Mouse (Mus musculus): ENCODE measurements around the gene Tom1l2. TPM values are rescaled to one million over a fixed set of nuclear protein-coding genes. Genes with fewer than 3 reads are reported as not detected.

Tom1l2 gene
- polyA plus RNA-seq, 1 experiment from 2014 or later = 23.0 TPM

DNA sequence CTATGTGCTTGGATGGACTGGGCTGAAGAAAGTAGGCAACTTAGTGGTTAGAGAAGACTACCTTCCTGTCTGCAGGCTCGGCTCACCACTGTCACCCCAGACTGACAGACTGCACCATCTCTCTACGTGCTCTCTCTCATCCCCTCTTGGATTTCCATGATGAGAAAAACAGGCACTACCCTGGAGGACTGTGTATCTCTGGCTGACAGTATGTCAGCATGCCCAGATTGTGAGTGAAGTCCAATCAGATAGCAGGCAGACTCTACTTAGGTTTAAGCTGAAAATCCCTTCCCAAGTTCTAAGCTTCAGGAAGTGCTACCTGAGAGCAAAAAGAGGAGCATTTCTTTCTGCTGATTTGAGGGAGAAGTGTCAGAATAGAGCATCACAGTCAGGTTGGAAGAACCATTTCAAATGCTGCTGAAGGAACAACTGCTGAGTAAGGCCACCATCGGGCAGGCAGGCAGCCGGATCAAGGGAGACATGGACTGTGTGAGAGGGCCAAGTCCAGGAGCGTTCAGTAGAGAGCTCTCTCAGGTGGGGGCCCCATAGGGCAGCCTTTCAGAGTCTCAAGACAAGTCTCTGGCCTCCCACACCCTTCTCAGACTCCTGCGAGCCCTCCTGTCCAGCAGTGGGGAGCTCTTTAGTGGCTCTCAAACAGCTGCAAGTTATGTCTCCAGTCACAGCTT lies 76.2 kb downstream of the Tom1l2 start:
- Histone ChIP-seq H3K27ac (ENCODE audit: low read depth, low read length) (0 out of 2 replicates have a peak overlapping the region, but pooled peaks have one; percentile 3), H3K9me3 (replicated peaks; ENCODE audit: control insufficient read depth, low read length) (no peaks in the 10 kb centered on the region), H3K4me3 (ENCODE audit: low read depth, low read length) (no peak overlapping the region), H3K4me2 (ENCODE audit: low read length) (no peak overlapping the region), H3K36me3 (ENCODE audit: control insufficient read depth, insufficient read depth, low read length) (peaks cover 6% of the 10 kb centered on the region; the same call in 1 of the 2 replicates), H3K27me3 (replicated peaks; ENCODE audit: control insufficient read depth, insufficient read depth, low read length) (no peaks in the 10 kb centered on the region), H3K9ac (ENCODE audit: low read length) (no peak overlapping the region), H3K4me1 (ENCODE audit: control insufficient read depth, insufficient read depth, low read length) (0 out of 2 replicates have a peak, but pooled peaks cover 3% of the 10 kb centered on the region)
- ATAC-seq (no peak), DNase-seq (ENCODE audit: low spot score) (no peak)
- WGBS = 83% methylated on average over 6 of the region's 6 CpGs

DNA sequence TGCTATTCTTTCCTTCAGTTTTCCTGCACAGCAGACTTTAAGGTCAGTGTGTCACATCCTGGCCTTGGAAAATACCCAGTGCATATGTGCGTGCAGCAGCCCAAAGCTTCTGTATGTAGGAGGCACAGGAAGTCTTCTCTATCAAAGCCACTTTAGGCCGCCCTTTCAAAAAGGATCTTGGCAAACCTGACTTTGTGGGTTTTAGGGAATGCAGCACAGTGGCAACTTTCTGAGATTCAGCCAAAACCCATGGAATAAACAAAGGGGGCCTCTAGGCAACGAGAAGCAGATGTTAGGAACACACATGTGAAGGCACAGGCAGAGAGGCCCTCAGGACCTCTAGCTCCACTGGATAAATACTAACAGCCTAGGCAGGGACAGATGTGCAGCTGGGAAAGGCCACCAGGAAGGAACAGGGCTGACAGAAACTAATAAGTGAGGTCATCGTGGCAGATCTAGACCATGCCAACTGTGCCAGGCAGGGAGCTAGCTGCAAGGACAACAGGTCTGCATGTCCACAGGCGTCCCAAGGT lies 79.4 kb downstream of the Tom1l2 start:
- Histone ChIP-seq H3K4me3 (ENCODE audit: low read depth, low read length) (no peak overlapping the region), H3K9me3 (replicated peaks; ENCODE audit: control insufficient read depth, low read length) (no peaks in the 10 kb centered on the region), H3K27ac (ENCODE audit: low read depth, low read length) (no peak overlapping the region), H3K36me3 (ENCODE audit: control insufficient read depth, insufficient read depth, low read length) (peaks cover 8% of the 10 kb centered on the region; the same call in 1 of the 2 replicates), H3K9ac (ENCODE audit: low read length) (no peak overlapping the region), H3K4me2 (ENCODE audit: low read length) (no peak overlapping the region), H3K4me1 (ENCODE audit: control insufficient read depth, insufficient read depth, low read length) (no peaks in the 10 kb centered on the region), H3K27me3 (replicated peaks; ENCODE audit: control insufficient read depth, insufficient read depth, low read length) (no peaks in the 10 kb centered on the region)
- DNase-seq (ENCODE audit: low spot score) = no peak
- 75% methylated on average over 5 of the region's 5 CpGs for WGBS
- no peak for ATAC-seq

GRCm38 (mm10) chr11:60268563-60268962 lies 84.1 kb downstream of the Tom1l2 start:
- WGBS = 65% methylated on average over 3 of the region's 3 CpGs
- Histone ChIP-seq H3K9ac (ENCODE audit: low read length) (no peak overlapping the region), H3K4me3 (ENCODE audit: low read depth, low read length) (no peak overlapping the region), H3K9me3 (replicated peaks; ENCODE audit: control insufficient read depth, low read length) (no peaks in the 10 kb centered on the region), H3K36me3 (ENCODE audit: control insufficient read depth, insufficient read depth, low read length) (0 out of 2 replicates have a peak, but pooled peaks cover 3% of the 10 kb centered on the region), H3K4me1 (ENCODE audit: control insufficient read depth, insufficient read depth, low read length) (peaks cover 5% of the 10 kb centered on the region; the same call in 1 of the 2 replicates), H3K27me3 (replicated peaks; ENCODE audit: control insufficient read depth, insufficient read depth, low read length) (no peaks in the 10 kb centered on the region), H3K4me2 (ENCODE audit: low read length) (no peak overlapping the region), H3K27ac (ENCODE audit: low read depth, low read length) (no peak overlapping the region)
- ATAC-seq = no peak
- DNase-seq (ENCODE audit: low spot score) = no peak

DNA sequence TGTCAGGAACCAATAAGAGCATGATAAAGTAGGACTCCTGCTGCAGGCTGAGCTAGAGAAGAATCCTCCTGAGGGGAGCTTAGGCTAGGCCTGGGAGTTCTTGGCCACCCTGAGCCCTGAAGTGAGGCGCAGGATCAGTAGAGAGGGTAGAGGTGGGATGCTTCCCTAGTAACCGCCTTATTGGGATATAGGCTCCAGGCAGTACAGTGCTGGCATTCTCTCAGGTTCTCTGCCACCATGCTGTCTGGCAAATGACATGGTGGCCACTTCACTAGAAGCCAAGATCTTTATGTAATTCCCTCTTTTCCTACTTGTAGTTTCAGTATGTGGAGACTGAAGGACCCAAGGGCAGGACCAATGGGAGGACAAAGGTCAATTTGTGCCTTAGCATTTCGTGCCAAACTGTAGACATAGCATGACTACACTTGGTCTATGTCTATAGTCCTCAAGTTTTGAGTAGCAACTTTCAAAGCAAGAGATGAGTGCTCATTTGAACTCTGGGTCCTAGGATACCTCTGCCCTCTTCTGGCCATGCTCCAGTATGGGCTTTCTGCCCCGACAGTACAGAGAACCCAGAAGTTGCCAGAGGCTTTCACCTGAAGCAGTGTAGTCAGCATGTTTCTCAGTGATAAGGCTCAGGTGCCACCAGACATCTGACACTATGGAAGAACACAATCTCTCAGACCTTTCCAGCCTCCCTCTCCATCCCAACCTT lies 87.3 kb downstream of the Tom1l2 start:
- 83% methylated on average over 4 of the region's 4 CpGs for WGBS
- no peak overlapping the region for H3K4me3 ChIP-seq (ENCODE audit: low read depth, low read length)
- DNase-seq (ENCODE audit: low spot score) (no peak), ATAC-seq (no peak)
- H3K4me1 ChIP-seq (ENCODE audit: control insufficient read depth, insufficient read depth, low read length) = peaks cover 10% of the 10 kb centered on the region; the same call in 1 of the 2 replicates
- H3K36me3 ChIP-seq (ENCODE audit: control insufficient read depth, insufficient read depth, low read length) = no peaks in the 10 kb centered on the region
- H3K4me2 ChIP-seq (ENCODE audit: low read length) = no peak overlapping the region
- H3K9ac ChIP-seq (ENCODE audit: low read length) = no peak overlapping the region
- H3K27ac ChIP-seq (ENCODE audit: low read depth, low read length) = no peak overlapping the region
- no peaks in the 10 kb centered on the region for H3K9me3 ChIP-seq (replicated peaks; ENCODE audit: control insufficient read depth, low read length)
- no peaks in the 10 kb centered on the region for H3K27me3 ChIP-seq (replicated peaks; ENCODE audit: control insufficient read depth, insufficient read depth, low read length)

DNA sequence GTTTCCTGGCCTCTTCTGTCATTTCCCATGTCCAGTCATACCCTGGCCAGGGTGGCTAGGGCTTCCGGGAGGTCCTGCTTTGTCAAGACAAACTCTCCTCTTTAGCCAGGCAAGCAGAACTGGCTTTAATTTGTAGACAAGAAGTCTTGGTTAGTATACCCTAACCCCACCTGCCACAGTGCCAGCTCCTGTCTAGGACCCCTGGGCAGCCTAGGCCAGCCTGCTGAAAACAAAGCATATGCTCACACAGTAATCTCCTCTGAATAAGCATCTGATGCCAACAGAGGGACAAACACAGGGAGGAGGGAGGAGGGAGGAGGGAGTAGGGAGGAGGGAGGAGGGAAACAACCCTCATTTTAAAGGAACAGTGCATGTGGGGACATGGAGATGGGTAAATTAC lies 88.1 kb downstream of the Tom1l2 start:
- Histone ChIP-seq H3K4me1 (ENCODE audit: control insufficient read depth, insufficient read depth, low read length) (peaks cover 10% of the 10 kb centered on the region; the same call in 1 of the 2 replicates), H3K9ac (ENCODE audit: low read length) (no peak overlapping the region), H3K27me3 (replicated peaks; ENCODE audit: control insufficient read depth, insufficient read depth, low read length) (no peaks in the 10 kb centered on the region), H3K9me3 (replicated peaks; ENCODE audit: control insufficient read depth, low read length) (no peaks in the 10 kb centered on the region), H3K27ac (ENCODE audit: low read depth, low read length) (no peak overlapping the region), H3K4me3 (ENCODE audit: low read depth, low read length) (no peak overlapping the region), H3K36me3 (ENCODE audit: control insufficient read depth, insufficient read depth, low read length) (0 out of 2 replicates have a peak, but pooled peaks cover 1% of the 10 kb centered on the region), H3K4me2 (ENCODE audit: low read length) (no peak overlapping the region)
- DNase-seq (ENCODE audit: low spot score) = peak; percentile 61
- 56% methylated on average over 1 of the region's 1 CpGs for WGBS
- ATAC-seq = peak; percentile 73

DNA sequence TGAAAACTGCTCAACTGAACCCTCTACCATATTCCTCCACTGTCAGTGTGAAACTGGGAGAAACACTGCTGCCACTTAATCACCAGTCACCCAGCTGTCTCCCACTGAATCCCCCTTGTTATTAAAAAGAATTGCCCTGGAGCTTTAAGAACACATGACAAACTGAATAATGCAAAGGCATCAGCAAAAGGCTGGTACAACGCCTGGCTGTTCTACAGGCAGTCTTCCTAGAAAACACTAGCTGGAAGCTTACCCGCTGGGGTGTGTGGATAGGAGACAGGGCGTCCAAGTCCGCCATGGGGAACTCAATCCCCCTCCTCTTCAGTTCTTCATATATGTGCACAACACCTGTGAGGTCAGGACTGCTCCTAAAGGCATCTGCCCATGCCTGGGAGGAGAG lies 90.3 kb downstream of the Tom1l2 start:
- ATAC-seq (no peak), DNase-seq (ENCODE audit: low spot score) (peak; percentile 19)
- no peaks in the 10 kb centered on the region for H3K9me3 ChIP-seq (replicated peaks; ENCODE audit: control insufficient read depth, low read length)
- H3K27ac ChIP-seq (ENCODE audit: low read depth, low read length) = no peak overlapping the region; the same call in 1 of the 2 replicates
- peaks cover 10% of the 10 kb centered on the region; the same call in 1 of the 2 replicates for H3K4me1 ChIP-seq (ENCODE audit: control insufficient read depth, insufficient read depth, low read length)
- 71% methylated on average over 4 of the region's 4 CpGs for WGBS
- H3K36me3 ChIP-seq (ENCODE audit: control insufficient read depth, insufficient read depth, low read length) = peaks cover 10% of the 10 kb centered on the region; the same call in 1 of the 2 replicates
- no peaks in the 10 kb centered on the region for H3K27me3 ChIP-seq (replicated peaks; ENCODE audit: control insufficient read depth, insufficient read depth, low read length)
- no peak overlapping the region for H3K4me3 ChIP-seq (ENCODE audit: low read depth, low read length)
- H3K9ac ChIP-seq (ENCODE audit: low read length) = no peak overlapping the region
- no peak overlapping the region for H3K4me2 ChIP-seq (ENCODE audit: low read length)

DNA sequence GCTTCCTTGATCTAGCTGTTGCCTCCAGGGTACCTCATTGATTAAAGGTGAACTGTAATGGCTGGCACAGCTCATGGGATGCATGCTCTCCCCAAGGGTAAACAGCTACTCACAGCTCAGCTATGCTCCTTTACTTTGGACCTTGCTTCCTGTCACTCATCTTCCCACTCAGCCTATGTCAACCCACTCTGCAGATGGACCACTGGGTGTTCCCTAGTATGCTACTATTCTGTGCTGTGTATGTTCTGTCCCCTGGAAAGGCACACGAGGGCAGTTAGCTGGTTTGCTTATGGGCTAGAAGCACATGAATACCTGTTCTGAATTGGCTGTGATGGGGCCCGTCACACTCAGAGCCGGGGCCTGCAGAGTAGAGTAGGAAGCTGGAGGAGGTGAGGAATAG lies 92.0 kb downstream of the Tom1l2 start:
- H3K9me3 ChIP-seq (replicated peaks; ENCODE audit: control insufficient read depth, low read length) = no peaks in the 10 kb centered on the region
- no peak for DNase-seq (ENCODE audit: low spot score)
- H3K36me3 ChIP-seq (ENCODE audit: control insufficient read depth, insufficient read depth, low read length) = peaks cover 10% of the 10 kb centered on the region; the same call in 1 of the 2 replicates
- no peak for ATAC-seq
- H3K4me3 ChIP-seq (ENCODE audit: low read depth, low read length) = no peak overlapping the region
- no peaks in the 10 kb centered on the region for H3K27me3 ChIP-seq (replicated peaks; ENCODE audit: control insufficient read depth, insufficient read depth, low read length)
- H3K9ac ChIP-seq (ENCODE audit: low read length) = no peak overlapping the region
- 93% methylated on average over 3 of the region's 3 CpGs for WGBS
- no peak overlapping the region for H3K27ac ChIP-seq (ENCODE audit: low read depth, low read length)
- peaks cover 21% of the 10 kb centered on the region; the same call in 1 of the 2 replicates for H3K4me1 ChIP-seq (ENCODE audit: control insufficient read depth, insufficient read depth, low read length)
- H3K4me2 ChIP-seq (ENCODE audit: low read length) = no peak overlapping the region

DNA sequence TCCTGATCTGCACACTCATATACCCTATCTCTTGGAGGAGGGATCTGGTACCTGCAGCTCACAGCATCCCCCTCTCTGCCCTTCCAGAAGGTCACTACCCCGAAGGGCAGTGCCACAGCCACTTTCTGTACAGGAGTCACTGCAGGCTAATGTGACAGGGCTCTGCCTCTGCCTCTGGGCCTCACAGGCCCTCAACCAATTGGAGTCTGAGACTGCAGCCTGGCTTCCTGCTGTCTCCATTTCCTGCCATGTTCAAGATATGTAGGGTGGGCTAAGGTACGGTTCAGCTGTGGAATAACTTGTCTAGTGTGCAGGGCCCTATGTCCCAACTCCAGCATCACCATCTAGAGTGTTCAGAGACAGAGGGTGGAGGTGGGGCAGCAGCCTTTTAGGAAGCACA lies 95.0 kb downstream of the Tom1l2 start:
- H3K27me3 ChIP-seq (replicated peaks; ENCODE audit: control insufficient read depth, insufficient read depth, low read length) = no peaks in the 10 kb centered on the region
- no peak for DNase-seq (ENCODE audit: low spot score)
- peaks cover 23% of the 10 kb centered on the region; the same call in 1 of the 2 replicates for H3K4me1 ChIP-seq (ENCODE audit: control insufficient read depth, insufficient read depth, low read length)
- no peak overlapping the region for H3K4me3 ChIP-seq (ENCODE audit: low read depth, low read length)
- H3K9ac ChIP-seq (ENCODE audit: low read length) = no peak overlapping the region
- no peak overlapping the region for H3K27ac ChIP-seq (ENCODE audit: low read depth, low read length)
- no peak for ATAC-seq
- WGBS = 92% methylated on average over 2 of the region's 2 CpGs
- H3K9me3 ChIP-seq (replicated peaks; ENCODE audit: control insufficient read depth, low read length) = no peaks in the 10 kb centered on the region
- H3K4me2 ChIP-seq (ENCODE audit: low read length) = no peak overlapping the region
- H3K36me3 ChIP-seq (ENCODE audit: control insufficient read depth, insufficient read depth, low read length) = peaks cover 10% of the 10 kb centered on the region; the same call in 1 of the 2 replicates
